Mouse (Mus musculus) liver, adult (tissue): Measurements from ENCODE around the gene Arhgap28.

Source experiments
- GATA4 ChIP-seq: IDR thresholded peaks from 2 replicates; pipeline ENCODE4 v1.6.1; 2014; ENCODE audit warnings: mild to moderate bottlenecking, low read length; ENCODE audit not compliant: insufficient replicate concordance

The Arhgap28 gene

DNA sequence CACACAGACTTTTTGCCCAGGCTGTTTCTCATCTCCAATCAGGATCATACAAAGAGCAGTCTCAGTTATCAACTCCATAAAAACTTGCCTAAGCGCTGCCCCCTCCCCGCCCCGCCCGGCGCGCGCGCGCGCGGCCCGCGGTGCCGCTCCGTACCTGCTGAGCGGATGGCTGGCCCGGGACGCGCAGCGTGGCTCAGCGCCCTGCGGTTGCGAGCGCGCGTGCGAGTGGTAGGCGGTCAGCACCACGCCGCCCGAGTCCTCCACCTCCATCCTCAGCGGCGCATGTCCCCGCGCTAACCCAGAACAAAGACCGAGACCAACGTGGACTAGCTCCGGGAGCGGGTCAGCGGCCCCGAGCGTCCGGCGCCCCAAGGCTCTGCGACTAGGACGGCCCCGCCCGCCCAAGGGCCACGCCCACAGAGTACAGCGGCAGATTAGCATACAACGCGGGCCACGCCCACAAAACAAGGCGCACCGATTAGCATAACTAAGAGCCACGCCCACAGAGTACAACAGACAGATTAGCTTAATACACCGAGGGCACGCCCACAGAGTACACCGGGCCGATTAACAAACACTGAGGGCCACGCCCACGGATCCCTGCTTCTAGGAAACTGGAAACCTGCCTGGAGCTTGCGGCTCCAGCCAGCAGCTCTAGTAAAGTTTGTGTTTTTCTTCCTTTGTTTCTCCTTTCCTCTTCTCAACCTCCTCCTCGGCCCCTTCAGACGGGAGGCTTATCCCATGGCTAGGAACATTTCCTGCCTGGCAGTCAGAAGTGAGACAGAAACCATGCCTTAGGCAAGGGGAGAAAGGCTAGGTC, at the start of gene Arhgap28:
TSS of gene Arhgap28 (minus strand) at position 380 of the 820 bp plus-strand sequence.
- TF ChIP-seq GATA4: no peak

DNA sequence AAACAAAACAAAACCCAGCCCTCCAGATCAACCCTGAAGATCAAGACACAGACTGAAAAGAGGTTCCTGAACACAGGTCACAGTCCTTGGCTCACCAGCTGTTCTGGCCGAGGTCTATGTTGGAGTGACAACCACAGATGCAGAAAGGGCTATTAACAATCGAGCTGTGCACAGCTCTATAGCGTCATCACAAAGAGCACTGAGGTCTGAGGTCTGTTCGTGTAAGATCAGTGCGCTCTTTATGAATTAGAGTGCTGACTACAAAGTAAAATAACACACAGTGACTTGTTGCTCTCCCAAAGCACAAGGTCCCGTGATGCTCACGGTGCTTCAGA, 42.4 kb upstream of the Arhgap28 start:
- no peak for TF ChIP-seq GATA4

DNA sequence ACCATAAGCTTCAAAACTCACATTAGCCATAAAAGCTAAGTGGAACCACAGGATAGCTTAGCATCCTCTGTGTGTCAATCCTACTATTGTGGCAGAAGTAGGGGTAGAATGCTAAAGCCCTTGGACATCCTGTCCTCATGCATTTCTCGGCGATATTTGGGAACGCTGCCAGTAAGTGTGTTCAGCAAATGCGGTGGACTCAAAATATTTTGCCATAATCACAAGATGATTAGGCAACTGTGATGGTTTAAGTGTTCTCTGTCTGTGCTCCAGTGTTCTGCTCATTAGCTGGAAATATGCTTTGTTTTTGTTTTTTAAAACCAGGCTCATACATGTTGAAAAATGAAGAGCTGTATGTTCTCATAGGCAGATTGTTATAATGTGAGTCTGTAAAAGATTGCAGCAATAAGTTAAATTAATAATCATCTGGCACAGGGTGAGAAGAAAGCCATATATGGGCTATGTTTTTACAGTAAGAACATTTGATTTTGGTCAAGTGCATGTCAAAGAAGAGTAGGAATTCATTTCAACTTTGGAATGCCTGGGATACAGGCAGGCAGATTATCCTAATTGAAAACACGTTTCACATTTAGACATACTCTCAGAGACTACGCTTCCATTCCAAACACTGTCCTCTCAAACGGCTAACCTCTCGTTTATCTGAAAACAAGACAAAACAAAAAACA, 41.9 kb upstream of the Arhgap28 start:
- TF ChIP-seq GATA4: no peak

DNA sequence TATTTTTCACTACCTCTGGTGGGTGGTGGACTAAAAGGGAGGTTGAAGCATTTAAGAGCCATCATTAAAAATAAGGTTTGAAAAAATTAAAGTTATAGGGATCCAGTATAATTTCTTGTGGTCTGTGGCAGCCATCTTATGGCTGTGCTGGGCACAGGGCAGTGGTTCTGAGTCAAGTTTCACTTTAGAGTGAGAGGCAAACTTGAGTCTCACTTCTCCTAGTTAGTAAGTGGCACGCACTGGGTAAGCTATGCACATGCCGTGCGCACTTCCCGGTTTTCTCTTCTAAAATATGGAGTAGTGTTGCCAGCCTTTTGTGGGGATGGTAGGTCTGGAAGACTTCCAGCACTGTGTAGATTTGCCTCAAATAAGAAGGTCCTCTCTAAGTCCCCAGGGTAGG, 38.5 kb upstream of the Arhgap28 start:
- no peak for TF ChIP-seq GATA4

DNA sequence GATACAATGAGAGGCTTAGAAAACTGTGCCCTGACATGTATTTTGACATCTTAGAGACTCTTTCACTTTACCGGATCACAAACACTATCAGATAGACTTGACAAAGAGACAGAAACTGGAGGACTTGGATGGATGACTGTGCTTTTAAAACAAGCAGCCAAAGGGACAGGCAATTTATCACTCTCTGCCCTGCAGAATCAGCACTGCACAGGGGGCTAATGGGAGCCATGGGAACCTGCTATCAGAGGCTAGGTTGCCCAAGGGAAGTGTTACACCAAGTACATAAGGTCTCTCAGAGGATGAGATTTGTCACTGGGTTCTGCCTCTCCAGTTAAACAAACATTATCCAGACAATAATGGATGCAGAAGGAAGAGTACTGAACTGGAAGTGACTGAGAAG, 33.1 kb upstream of the Arhgap28 start:
- no peak for TF ChIP-seq GATA4

DNA sequence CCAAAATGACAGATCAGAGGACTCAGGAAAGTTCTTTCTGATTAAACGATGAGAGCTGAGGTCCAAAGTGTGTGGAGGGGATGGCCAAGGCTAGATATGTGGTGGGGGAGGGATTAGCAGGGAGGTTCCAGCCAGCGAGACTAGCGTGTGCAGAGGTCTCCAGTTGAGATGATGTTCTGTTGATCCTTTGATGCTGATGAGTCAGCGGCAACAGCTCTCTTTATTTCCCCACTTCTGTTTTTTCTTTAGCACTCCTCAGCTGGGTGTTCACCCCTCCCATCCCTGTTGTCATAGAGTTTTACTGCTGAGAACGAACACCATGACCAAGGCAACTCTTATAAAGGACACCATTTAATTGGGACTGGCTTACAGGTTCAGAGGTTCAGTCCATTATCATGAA, 25.6 kb upstream of the Arhgap28 start:
- TF ChIP-seq GATA4: no peak

DNA sequence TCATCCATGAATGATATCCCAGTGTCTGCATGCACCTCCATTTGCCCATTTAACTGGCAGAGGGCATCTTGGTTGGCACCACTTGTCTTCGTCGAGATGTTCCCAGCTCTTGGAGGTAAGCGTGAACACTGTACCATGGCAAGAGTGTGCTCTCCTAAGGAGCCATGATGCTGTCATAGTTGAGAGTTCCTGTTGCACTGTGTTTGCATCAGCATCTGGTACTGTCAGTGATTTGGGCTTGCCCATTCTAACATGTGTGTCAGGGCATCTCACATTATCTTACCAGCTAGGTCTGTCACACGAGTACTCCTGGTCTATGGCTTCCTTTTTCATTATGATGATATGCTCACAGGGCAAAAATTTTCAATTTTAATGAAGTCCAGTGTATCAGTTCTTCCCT, 24.6 kb upstream of the Arhgap28 start:
- TF ChIP-seq GATA4: no peak

DNA sequence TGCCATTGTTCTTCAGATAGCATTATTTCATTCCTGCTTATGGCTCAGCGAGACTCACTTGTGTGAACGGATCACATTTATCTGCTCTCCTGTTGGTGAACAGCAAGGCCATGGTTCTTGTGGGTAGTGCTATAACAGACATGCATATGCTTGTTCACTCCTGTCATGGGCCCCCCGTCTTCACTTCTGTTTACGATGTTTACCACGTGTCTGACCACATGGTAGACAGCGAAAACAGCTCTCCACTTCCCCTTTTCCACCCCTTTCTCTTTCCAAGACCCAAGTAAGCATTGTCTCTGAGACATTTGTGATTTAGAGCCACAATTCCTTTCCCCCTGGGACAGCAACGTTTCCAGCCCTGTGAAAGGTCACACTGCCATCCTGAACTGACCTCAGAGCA, 20.4 kb upstream of the Arhgap28 start:
- no peak for TF ChIP-seq GATA4

DNA sequence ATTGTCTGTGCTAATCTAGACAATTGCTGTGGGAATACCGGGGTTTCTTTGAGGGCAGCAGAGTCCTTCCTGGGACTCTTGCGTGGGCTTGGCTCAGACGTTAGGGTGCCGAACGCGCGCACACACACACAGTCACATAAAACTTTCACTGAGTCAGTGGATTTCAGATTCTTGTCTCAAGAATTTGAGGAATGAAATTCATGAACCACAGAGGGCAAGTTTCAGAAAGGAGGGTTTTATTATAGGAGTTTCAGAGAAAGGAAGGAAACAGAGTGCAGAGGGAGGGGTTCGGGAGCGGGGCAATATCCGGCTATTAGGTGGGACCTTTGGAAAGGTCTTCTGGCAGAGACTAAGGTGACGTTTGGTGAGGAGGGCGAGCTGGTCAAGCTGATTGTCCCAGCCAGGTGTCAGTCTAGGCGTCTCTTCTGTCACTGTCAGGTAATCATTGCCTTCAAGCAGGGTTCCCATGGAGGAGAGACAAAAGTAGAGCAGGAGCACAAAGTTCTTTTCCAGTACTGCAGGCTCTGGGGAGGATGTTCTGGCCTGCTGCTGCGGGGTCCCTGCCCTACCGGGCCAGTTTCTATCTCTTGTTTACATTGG, 15.6 kb upstream of the Arhgap28 start:
- no peak for TF ChIP-seq GATA4

GRCm38 (mm10) chr17:68017095-68017494, 13.2 kb upstream of the Arhgap28 start:
- no peak for TF ChIP-seq GATA4

DNA sequence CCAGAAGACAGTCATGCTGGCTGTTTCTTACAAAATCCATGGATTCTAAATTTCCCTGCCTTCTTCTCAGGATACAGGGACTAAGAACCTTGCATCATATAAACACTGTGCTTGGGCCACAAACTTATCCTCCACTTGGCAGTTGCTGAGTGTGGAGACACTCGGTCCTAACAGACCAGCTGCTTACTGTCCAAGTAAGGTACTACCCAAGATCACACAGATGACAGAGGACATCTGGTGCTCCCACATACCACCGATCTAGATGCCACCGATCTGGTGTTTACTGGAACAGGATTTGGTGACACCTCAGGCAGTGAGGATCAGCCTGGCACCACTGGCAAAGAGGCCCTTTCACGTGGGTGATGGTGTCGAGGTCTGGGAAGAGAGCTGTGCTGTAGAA, 7.7 kb upstream of the Arhgap28 start:
- no peak for TF ChIP-seq GATA4

DNA sequence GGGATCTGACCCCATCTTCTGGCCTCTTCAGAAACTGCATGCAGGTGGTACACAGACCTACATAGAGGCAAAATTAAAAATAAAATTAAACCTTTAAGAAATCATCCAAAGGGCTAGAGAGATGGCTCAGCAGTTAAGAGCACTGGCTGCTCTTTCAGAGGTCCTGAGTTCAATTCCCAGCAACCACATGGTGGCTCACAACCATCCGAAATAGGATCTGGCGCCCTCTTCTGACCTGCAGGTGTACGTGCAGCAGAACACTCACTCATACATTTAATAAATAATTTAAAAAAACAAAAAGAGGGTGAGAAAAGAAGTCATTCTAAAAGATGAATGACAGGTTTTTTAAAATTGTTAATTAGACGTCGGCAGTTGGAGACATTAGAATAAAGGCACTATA, 6.1 kb upstream of the Arhgap28 start:
- no peak for TF ChIP-seq GATA4

DNA sequence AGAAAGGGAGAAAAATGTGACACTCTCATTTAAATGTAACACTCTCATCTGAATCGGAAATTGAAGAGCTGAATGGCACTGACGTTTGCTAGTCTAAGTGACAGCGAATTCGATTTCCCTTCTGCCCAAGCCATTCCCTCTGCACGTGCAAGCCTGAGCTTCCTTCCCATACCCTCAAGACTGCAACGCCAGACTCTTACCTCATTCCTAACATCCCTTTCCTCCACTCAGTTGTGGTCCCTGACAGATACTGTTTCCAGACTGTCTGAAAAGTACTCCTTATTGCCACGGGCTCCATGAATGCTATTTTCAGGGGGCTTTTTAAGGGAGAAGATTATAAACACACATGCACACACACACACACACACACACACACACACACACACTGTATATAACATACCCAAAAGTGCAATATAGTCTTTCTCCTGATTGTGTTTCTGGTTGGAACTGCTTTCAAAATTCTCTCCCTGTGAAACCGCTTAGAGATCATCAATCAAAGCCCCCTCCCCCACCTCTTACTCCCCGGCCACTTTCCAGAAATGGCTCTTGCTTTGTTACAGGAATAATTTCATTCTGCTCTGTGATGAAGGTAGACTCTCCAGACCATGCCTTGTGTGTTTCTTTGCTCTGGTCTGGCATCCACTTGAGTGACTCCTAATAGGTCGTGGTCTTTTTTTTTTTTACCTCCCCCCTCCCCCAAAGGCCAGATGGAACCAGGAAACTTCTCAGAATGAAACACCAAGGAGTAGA, 836 bp upstream of the Arhgap28 start:
- TF ChIP-seq GATA4: no peak

GRCm38 (mm10) chr17:68002608-68003595, 1.0 kb downstream of the Arhgap28 start:
- TF ChIP-seq GATA4: no peak
